Mouse (Mus musculus) layer of hippocampus, postnatal 36 days (tissue): ENCODE measurements at regions not wholly inside any gene's neighbourhood (a gene's known extent, or its start where the extent isn't known, plus 50 kb on each side); places are given as distances from the start of the nearest gene placed in this dataset.
A peak's percentile ranks its signal among the peaks of the same experiment; 100 is the strongest.

ENCODE experiments used
- DNase-seq, 2 experiments: peaks; one replicate each; pipeline ENCODE4 v3.0.0; 2022

DNA sequence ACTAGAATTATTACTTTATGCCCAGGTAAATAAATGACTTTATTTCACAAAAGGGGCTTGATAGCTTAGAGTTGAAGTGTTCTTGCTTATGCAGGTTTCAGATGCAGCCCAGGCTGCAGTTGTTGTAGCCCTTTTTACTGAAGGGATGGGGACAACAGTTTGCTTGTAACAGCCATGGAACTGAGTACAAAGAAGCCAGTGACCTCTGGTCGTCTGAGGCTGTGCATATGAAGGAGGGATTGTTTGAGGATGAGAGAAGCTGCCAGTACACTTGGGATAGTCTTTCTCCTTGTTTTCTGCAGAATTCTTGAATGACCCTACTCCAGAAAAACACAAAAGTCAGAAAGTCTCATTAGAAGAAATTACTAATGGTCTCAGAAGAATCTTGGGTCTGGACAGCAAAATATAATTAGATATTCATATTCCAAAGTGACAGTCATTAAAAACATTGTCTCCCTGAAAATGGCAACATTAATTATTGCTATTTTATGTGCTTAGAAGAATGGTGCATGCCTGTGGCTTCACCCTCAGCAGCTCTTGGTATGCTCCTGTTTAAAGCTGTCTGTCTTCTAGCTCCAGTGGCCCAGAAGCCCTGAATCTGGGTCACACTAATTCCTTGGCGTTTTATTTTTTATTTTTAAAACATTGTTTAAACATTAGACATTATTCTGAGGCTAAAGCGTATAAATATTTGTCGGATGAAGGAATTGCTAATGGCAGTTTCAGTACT lies 61.9 kb upstream of the Arhgap32 start:
- no peak for DNase-seq

DNA sequence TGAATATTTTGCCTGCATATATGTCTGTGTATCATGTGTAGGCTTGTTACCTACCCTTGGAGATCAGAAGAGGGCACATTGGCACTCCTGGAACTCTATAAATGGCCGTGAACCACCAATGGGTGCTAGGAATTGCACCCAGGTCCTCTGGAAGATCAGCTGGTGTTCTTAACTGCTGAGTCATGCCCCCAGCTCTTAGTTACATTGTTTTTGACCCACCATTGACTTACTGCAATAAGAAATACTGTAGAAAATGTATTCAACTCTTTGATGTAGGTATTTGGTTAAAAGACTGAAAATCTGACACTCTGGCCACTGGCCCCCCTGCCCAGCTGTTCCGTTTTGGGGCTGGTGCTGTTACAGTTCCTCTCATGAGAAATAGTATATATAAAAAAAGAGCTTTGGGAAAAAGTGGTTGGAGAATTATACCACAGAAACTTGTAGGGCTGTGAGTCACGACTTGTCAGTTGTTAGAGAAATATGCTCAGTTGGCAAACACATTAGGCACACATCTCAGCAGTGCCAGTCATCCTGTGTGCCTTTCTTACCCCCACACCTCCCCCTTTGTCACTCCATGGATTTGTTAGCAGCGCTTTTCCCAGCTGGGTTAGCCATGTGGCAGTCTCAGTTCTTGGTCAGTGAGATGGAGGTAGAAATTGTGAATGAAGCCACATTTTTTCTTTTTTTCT lies 58.4 kb upstream of the Arhgap32 start:
- peak; percentile 40 to 45 for DNase-seq

DNA sequence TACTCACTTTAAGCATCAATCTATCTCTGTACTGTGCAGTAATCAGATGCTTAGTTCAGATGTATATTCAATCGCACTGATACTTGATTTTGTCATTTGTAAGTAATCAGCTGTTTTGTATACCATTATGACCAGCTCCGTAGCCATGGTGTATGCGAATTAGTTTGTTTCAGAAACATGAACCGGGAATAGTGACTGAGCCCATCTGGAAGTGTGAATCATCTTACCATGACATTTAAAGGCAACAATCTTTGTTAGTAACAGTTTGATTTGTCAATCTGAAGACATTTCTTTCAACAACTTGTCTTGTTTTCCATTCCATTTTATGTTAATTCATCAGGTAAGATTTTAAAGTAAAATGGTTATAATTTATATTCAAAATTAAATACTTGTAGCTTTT lies 53.2 kb upstream of the Arhgap32 start:
- DNase-seq, result no peak

DNA sequence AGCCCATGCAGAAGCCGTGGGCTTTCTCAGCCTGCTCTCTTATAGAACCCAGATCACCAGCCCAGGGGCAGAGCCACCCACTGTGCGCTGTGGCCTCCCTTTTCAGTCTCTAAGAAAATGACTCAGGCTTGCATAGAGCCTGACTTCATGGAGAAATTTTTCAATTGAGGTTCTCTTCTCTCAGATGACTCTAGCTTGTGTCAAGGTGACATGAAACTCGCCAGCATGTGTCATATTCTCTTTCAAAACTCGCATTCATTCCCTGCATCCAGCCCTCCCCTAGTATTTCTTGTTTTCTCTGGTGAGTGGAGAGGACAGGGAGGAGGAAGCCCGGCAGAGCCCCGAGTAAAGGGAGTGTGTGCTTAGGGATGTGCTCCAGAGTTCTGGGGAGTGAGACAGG lies 52.4 kb upstream of the Arhgap32 start:
- DNase-seq, result no peak

DNA sequence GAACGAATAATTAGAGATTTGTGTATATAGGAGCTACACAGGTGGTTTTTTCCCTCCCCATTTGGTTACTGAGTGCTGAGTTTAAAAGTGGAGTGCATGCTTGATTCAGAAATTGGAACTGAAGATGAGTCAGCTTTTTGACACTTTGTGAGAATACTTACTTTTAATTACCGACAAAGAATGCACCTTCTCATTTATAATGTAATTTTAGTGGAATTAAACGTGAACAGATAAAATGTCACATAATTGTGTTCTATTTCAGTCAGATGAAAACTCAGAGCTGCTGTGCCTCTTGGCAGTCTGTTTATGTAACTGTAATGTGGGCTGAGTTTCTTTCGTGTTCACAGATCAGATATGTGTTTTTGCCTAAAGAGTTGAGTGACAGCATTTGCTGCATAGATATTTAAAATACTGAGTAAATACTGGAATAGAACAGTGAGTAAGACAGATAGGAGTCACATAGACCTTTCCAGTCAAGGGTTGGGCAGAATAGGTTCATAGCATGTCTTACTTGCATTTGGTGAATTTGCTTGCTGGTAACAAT lies 51.9 kb upstream of the Arhgap32 start:
- DNase-seq, result no peak
